Mouse (Mus musculus) kidney, adult 2 months (tissue): Measurements from ENCODE around the gene Grap2.

Experiments
- CTCF ChIP-seq: fragments of 200-500 bp; conservative IDR thresholded peaks from 2 replicates; pipeline ENCODE4 v1.5.1; 2011; ENCODE audit warnings: low read depth, mild to moderate bottlenecking, control low read depth, low read length, moderate library complexity, mixed read lengths; ENCODE audit not compliant: insufficient read depth, insufficient read length
- POLR2A ChIP-seq: fragments of 200-500 bp; IDR thresholded peaks from one replicate; pipeline ENCODE4 v1.6.1; 2011; ENCODE audit warnings: low read depth, low read length, control low read depth

DNA sequence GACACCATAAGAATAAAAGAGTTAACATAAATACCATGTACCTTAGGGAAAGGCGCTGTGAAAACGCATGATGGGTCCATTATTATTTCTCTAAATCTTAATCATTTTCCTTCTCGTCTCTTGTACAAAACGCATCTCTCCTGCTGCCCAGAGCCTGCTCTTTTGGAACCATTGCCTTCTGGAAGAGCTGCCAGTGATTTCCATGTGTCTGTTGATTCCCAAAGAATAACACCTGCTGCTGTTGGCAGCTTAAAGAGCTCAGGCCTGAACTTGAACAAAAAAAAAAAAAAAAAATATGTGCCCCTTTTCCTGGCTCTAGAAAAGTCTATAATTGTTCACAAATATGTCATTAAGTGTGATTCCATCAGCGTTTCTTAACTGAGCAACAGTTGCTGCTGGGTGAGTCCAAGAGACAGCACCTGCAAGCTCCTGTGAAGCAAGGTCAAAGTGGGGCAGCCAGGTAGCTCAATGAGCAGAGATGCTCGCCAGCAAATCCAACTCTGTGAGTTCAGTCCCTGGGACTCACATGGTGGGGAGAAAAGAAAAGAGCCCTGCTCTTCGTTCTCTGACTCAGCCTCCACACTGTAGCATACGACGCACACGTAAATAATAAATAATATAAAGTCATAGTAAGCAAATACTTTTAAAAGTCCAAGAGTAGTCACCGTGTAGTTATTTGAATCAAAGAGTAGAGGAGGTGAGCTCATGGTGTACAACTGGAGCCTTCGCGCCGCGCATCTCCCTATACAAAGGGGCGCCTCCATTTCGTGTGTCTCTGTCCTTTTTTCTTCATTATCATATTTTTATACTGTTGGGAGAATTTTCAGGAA is 2.0 kb downstream of the Grap2 start:
- TF ChIP-seq CTCF: no peak
- no peak for TF ChIP-seq POLR2A
